Mouse (Mus musculus) CH12.LX (cell line): ENCODE measurements around the gene Vax1. TPM values are rescaled to one million over a fixed set of nuclear protein-coding genes. Genes with fewer than 3 reads are reported as not detected.

Source experiments
- DNase-seq: peaks from one replicate; pipeline ENCODE4 v3.0.0-alpha.2; 2013; ENCODE audit errors: extremely low read depth
- H3K27ac ChIP-seq: 2 replicates; pipeline ENCODE4 v1.5.1; 2012; ENCODE audit warnings: low read depth, mild to moderate bottlenecking, control low read depth, moderate library complexity; ENCODE audit not compliant: insufficient read depth
- H3K27me3 ChIP-seq: replicated peaks from 2 replicates; pipeline ENCODE3; 2012; ENCODE audit warnings: inconsistent platforms
- H3K36me3 ChIP-seq, 2 experiments: replicated peaks in 1 of 2; 2 replicates each; pipeline versions ENCODE3 to v1.6.1; 2012; ENCODE audit warnings: inconsistent platforms in 1 of 2, low read length in 1 of 2, mild to moderate bottlenecking in 1 of 2, mixed read lengths in 1 of 2, moderate library complexity in 1 of 2; ENCODE audit not compliant: control insufficient read depth in 1 of 2, insufficient read depth in 1 of 2
- H3K4me1 ChIP-seq, 2 experiments: 2 replicates each; pipeline ENCODE4 v1.6.1; 2012; ENCODE audit warnings: inconsistent platforms in 1 of 2, moderate library complexity in 1 of 2; ENCODE audit not compliant: insufficient read depth in 2 of 2, control insufficient read depth in 1 of 2
- H3K4me2 ChIP-seq: 2 replicates; pipeline ENCODE4 v1.6.1; 2012; ENCODE audit warnings: low read depth, mild to moderate bottlenecking, control low read depth; ENCODE audit not compliant: poor library complexity, insufficient read depth, severe bottlenecking
- H3K4me3 ChIP-seq, 3 experiments: fragments of 150-350 bp in 1 of 3; sonication (generic) in 1 of 3; replicated peaks in 1 of 3; 2 replicates each; pipeline versions ENCODE3 to v1.5.1; 2011 to 2012; ENCODE audit warnings: low read depth in 2 of 3, low read length in 2 of 3, mild to moderate bottlenecking in 2 of 3, moderate library complexity in 2 of 3, control low read depth in 1 of 3, improper control_type of control experiment in 1 of 3, inconsistent platforms in 1 of 3, mixed read lengths in 1 of 3; ENCODE audit not compliant: poor library complexity in 1 of 3
- H3K79me2 ChIP-seq: replicated peaks from 2 replicates; pipeline ENCODE4 v1.6.1; 2012; ENCODE audit warnings: mild to moderate bottlenecking, moderate library complexity; ENCODE audit not compliant: control insufficient read depth, poor library complexity, insufficient read depth, severe bottlenecking; ENCODE audit errors: extremely low read depth
- H3K9ac ChIP-seq: 2 replicates; pipeline ENCODE4 v1.6.1; 2012; ENCODE audit warnings: low read depth, mild to moderate bottlenecking, control low read depth, moderate library complexity; ENCODE audit not compliant: insufficient read depth
- H3K9me3 ChIP-seq: replicated peaks from 2 replicates; pipeline ENCODE3; 2012; ENCODE audit warnings: low read length, inconsistent platforms, mixed read lengths
- CHD2 ChIP-seq: IDR thresholded peaks from 2 replicates; pipeline ENCODE4 v1.6.1; 2011; ENCODE audit warnings: low read length, improper control_type of control experiment
- CTCF ChIP-seq, 2 experiments: IDR thresholded peaks in 1 of 2; conservative IDR thresholded peaks in 1 of 2; 2 replicates each; pipeline ENCODE4 v1.5.1; 2011 to 2012; ENCODE audit warnings: low read depth in 2 of 2, low read length in 2 of 2, improper control_type of control experiment in 1 of 2, inconsistent platforms in 1 of 2, mild to moderate bottlenecking in 1 of 2, moderate library complexity in 1 of 2
- E2F4 ChIP-seq: IDR thresholded peaks from 2 replicates; pipeline ENCODE4 v1.6.1; 2011; ENCODE audit warnings: low read depth, low read length, improper control_type of control experiment; ENCODE audit not compliant: insufficient replicate concordance
- ELF1 ChIP-seq: IDR thresholded peaks from 2 replicates; pipeline ENCODE4 v1.6.1; 2014; ENCODE audit warnings: low read depth, mild to moderate bottlenecking, inconsistent platforms, low read length, improper control_type of control experiment
- EP300 ChIP-seq: IDR thresholded peaks from 2 replicates; pipeline ENCODE4 v1.6.1; 2011; ENCODE audit warnings: low read length, improper control_type of control experiment
- IRF4 ChIP-seq: IDR thresholded peaks from 2 replicates; pipeline ENCODE4 v1.6.1; 2014; ENCODE audit warnings: low read depth, mild to moderate bottlenecking, inconsistent platforms, low read length, improper control_type of control experiment
- JUND ChIP-seq: conservative IDR thresholded peaks from 2 replicates; pipeline ENCODE4 v1.6.1; 2011; ENCODE audit warnings: low read depth, low read length, improper control_type of control experiment
- MAFK ChIP-seq: IDR thresholded peaks from 2 replicates; pipeline ENCODE4 v1.6.1; 2011; ENCODE audit warnings: low read length, improper control_type of control experiment; ENCODE audit not compliant: insufficient replicate concordance
- MAX ChIP-seq: IDR thresholded peaks from 2 replicates; pipeline ENCODE4 v1.6.1; 2011; ENCODE audit warnings: low read length, improper control_type of control experiment
- MAZ ChIP-seq: IDR thresholded peaks from 2 replicates; pipeline ENCODE4 v1.6.1; 2012; ENCODE audit warnings: low read depth, mild to moderate bottlenecking, inconsistent platforms, low read length, improper control_type of control experiment, moderate library complexity
- MEF2A ChIP-seq: IDR thresholded peaks from 2 replicates; pipeline ENCODE4 v1.6.1; 2014; ENCODE audit warnings: low read depth, mild to moderate bottlenecking, inconsistent platforms, low read length, improper control_type of control experiment, borderline replicate concordance
- NELFE ChIP-seq: IDR thresholded peaks from 2 replicates; pipeline ENCODE4 v1.6.1; 2011; ENCODE audit warnings: low read depth, low read length, improper control_type of control experiment
- NRF1 ChIP-seq: IDR thresholded peaks from 2 replicates; pipeline ENCODE4 v1.6.1; 2014; ENCODE audit warnings: low read depth, mild to moderate bottlenecking, inconsistent platforms, low read length, improper control_type of control experiment, moderate library complexity
- PAX5 ChIP-seq: IDR thresholded peaks from 2 replicates; pipeline ENCODE4 v1.6.1; 2012; ENCODE audit warnings: low read length, inconsistent platforms, mixed read lengths
- POLR2A ChIP-seq: IDR thresholded peaks from 2 replicates; pipeline ENCODE4 v1.6.1; 2011; ENCODE audit warnings: low read depth, mild to moderate bottlenecking, improper control_type of control experiment, low read length
- POLR2AphosphoS2 ChIP-seq: IDR thresholded peaks from 2 replicates; pipeline ENCODE4 v1.6.1; 2011; ENCODE audit warnings: low read depth, low read length, improper control_type of control experiment
- RCOR1 ChIP-seq: conservative IDR thresholded peaks from 2 replicates; pipeline ENCODE4 v1.6.1; 2012; ENCODE audit warnings: low read depth, mild to moderate bottlenecking, inconsistent platforms, low read length, improper control_type of control experiment
- SIN3A ChIP-seq: IDR thresholded peaks from 2 replicates; pipeline ENCODE4 v1.6.1; 2012; ENCODE audit warnings: low read length, improper control_type of control experiment, inconsistent platforms
- TBP ChIP-seq: conservative IDR thresholded peaks from 2 replicates; pipeline ENCODE4 v1.6.1; 2011; ENCODE audit warnings: low read depth, low read length, improper control_type of control experiment
- UBTF ChIP-seq: IDR thresholded peaks from 2 replicates; pipeline ENCODE4 v1.6.1; 2012; ENCODE audit warnings: low read depth, mild to moderate bottlenecking, inconsistent platforms, low read length, improper control_type of control experiment, moderate library complexity
- USF1 ChIP-seq: IDR thresholded peaks from 2 replicates; pipeline ENCODE4 v1.6.1; 2014; ENCODE audit warnings: low read depth, mild to moderate bottlenecking, inconsistent platforms, low read length, improper control_type of control experiment
- USF2 ChIP-seq: conservative IDR thresholded peaks from 2 replicates; pipeline ENCODE4 v1.6.1; 2011; ENCODE audit warnings: low read depth, low read length, improper control_type of control experiment
- ZC3H11A ChIP-seq: IDR thresholded peaks from 2 replicates; pipeline ENCODE4 v1.6.1; 2012; ENCODE audit warnings: low read depth, mild to moderate bottlenecking, inconsistent platforms, low read length, improper control_type of control experiment
- ZKSCAN1 ChIP-seq: IDR thresholded peaks from 2 replicates; pipeline ENCODE4 v1.6.1; 2012; ENCODE audit warnings: low read depth, inconsistent platforms, low read length, improper control_type of control experiment, borderline replicate concordance
- ZNF384 ChIP-seq: IDR thresholded peaks from 2 replicates; pipeline ENCODE4 v1.6.1; 2012; ENCODE audit warnings: low read depth, low read length, improper control_type of control experiment, inconsistent platforms
- dilution Hi-C: fragments of 300-500 bp; cut with MboI; formaldehyde crosslinking; loops from 2 replicates; pipeline ENCODE4 v1.14.3; 2020; ENCODE audit warnings: low sequenced_read_pairs; ENCODE audit not compliant: extremely low pct_unique_long_range_greater_than_20kb, extremely low pct_ligation_motif_present
- in situ Hi-C: fragments of 300-500 bp; cut with MboI; formaldehyde crosslinking; loops from 3 replicates; pipeline ENCODE4 v1.14.3; 2019; ENCODE audit warnings: low sequenced_read_pairs, low pct_ligation_motif_present, low pct_unique_long_range_greater_than_20kb, mixed read lengths
- polyA plus RNA-seq: library from polyadenylated mRNA; unstranded; fragments of >175 nt; gene quantifications from 2 replicates; pipeline ENCODE4 v1.2.1, GENCODE M21; 2012; ENCODE audit warnings: low read depth; ENCODE audit not compliant: insufficient read length
- total RNA-seq, 2 experiments: library from RNA; depleted of rRNA; stranded (reverse); fragments of 300-350 nt in 1 of 2; fragments of >200 nt in 1 of 2; gene quantifications; 2 replicates each; pipeline ENCODE4 v1.2.3; 2012 to 2014

Vax1 gene
- total and polyA plus RNA-seq, 3 experiments, result not detected

GRCm38 (mm10) chr19:59164111-59164510 lies 5.7 kb downstream of the Vax1 start:
- Histone ChIP-seq H3K79me2 (no peaks in the 10 kb centered on the region), H3K27me3 (no peaks in the 10 kb centered on the region), H3K9ac (no peak overlapping the region), H3K36me3 (no peaks in the 10 kb centered on the region), H3K9me3 (peaks cover 3% of the 10 kb centered on the region), H3K27ac (no peak overlapping the region), H3K4me3 (no peak overlapping the region), H3K4me2 (no peak overlapping the region), H3K4me1 (peaks cover 4 to 11% of the 10 kb centered on the region in 2 experiments; a peak in 3 of 4 replicates)
- dilution Hi-C loops, result no loop called here
- in situ Hi-C loops, result no loop called here
- no peak for TF ChIP-seq POLR2AphosphoS2
- no peak for TF ChIP-seq EP300
- no peak for TF ChIP-seq NRF1
- no peak for TF ChIP-seq USF1
- TF ChIP-seq MEF2A, result no peak
- TF ChIP-seq MAX, result no peak
- TF ChIP-seq IRF4, result no peak
- DNase-seq, result no peak

DNA sequence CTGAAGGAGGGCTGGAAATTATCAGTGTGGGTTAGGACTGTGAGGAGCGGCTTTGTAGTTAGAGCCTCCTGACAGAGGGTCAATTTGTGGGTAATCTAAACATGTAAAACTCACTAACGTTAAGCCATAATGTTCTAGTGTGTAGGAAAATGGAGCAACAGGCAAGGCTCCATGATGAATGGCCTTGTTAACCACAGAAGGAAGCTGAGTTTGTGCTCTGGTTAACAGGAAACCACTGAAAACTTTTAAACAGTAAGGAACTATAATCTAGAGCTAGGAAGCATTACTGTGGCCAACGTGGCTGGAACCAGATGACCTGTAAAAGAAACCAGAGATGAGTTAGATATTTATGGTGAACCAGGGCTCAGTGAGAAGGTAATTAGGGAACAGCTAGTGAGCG lies 13.2 kb downstream of the Vax1 start:
- no peaks in the 10 kb centered on the region for H3K27me3 ChIP-seq
- H3K79me2 ChIP-seq, result no peaks in the 10 kb centered on the region
- dilution Hi-C loops (no loop called here), in situ Hi-C loops (no loop called here)
- peaks cover 4 to 15% of the 10 kb centered on the region in 2 experiments; a peak in 3 of 4 replicates for H3K4me1 ChIP-seq
- no peak overlapping the region for H3K4me2 ChIP-seq
- DNase-seq, result no peak
- H3K27ac ChIP-seq, result no peak overlapping the region
- H3K4me3 ChIP-seq, result no peak overlapping the region
- no peaks in the 10 kb centered on the region for H3K36me3 ChIP-seq
- peaks cover 2% of the 10 kb centered on the region for H3K9me3 ChIP-seq
- TF ChIP-seq CTCF (conservative IDR thresholded peaks at IDR 0.05 in 1 of 2, IDR thresholded peaks at IDR 0.05 in 1 of 2; ENCODE audit: low read depth in 2 of 2, low read length in 2 of 2) (no peak), ZNF384 (no peak), MAZ (no peak), SIN3A (no peak), MAFK (no peak), NELFE (no peak), RCOR1 (no peak), UBTF (no peak), POLR2A (no peak), USF2 (no peak), PAX5 (no peak), ELF1 (no peak), ZKSCAN1 (no peak), TBP (no peak), ZC3H11A (no peak), IRF4 (no peak), E2F4 (no peak), CHD2 (no peak), JUND (no peak), NRF1 (no peak)
- H3K9ac ChIP-seq, result no peak overlapping the region
